Mouse (Mus musculus): ENCODE measurements at regions not wholly inside any gene's neighbourhood (a gene's known extent, or its start where the extent isn't known, plus 50 kb on each side); places are given as distances from the start of the nearest gene placed in this dataset.
A peak's percentile ranks its signal among the peaks of the same experiment; 100 is the strongest.
"Not testable (repeated sequence)": the region's sequence is repeated elsewhere in the genome, so short reads cannot be mapped to it uniquely, and the experiment has no call there.

GRCm38 (mm10) chr11:15981547-15981946, 276.0 kb upstream of the Vstm2a start:
- no peak for DNase-seq (ENCODE audit: low spot score in 2 of 2)

DNA sequence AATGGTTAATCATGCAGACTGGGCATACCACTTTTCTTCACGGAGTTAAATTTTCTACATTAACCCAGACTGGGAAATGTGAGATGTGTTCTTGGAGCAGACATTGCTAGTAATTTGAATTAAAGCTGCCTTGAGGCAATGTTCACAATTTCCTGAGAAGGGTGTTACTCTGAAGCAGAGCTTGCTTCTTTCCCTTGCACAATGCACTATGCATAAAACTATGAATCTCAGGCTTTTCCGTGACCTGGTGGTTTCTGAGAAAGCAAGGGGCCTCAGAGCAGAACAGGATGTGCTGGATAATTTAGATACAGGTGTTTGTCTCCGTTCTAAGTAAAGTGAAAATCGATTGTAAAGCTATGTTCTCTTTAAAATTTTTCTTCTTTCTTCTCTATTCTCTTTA, 273.0 kb upstream of the Vstm2a start:
- DNase-seq (ENCODE audit: low spot score in 2 of 2) = no peak

DNA sequence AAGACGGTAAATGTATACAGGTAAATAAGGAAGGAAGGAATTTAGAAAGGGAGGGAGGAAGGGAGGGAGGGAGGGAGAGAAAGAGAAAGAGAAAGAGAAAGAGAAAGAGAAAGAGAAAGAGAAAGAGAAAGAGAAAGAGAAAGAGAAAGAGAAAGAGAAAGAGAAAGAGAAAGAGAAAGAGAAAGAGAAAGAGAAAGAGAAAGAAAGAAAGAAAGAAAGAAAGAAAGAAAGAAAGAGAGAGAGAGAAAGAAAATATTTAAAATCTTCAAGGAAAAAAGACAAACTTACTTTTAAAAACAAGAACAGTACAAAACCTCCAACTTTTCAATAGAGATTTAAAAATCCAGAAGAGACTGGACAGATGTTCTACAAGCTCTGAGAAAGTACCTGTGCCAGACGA, 261.1 kb upstream of the Vstm2a start:
- DNase-seq (ENCODE audit: low spot score in 2 of 2) = not testable (repeated sequence)

DNA sequence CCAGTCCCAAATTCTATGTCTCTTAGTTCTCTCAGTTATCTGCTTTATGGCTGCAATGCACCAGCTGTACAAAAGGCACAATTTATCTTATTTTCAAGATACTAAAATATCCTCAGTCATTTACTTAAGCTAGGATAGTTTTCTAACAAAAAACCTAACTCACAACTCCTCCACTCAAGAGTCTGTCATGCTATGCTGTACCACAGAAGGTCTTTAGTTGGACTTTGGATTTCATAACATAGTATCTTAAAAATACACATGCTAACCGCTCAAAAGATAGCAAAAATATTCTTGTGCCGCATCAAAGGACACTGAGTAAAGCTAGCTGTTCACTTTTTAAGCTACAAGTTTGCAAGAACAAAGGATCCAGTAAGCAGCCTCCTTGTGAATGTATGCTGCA, 255.6 kb upstream of the Vstm2a start:
- DNase-seq (ENCODE audit: low spot score in 2 of 2) = peak in 1 of 2 experiments; percentile 4
